Mouse (Mus musculus) heart, adult 11 months (tissue): ENCODE measurements around the gene Col6a3.

Experiments
- DNase-seq: peaks from one replicate; pipeline ENCODE4 v3.0.0; 2022

Gene Col6a3

DNA sequence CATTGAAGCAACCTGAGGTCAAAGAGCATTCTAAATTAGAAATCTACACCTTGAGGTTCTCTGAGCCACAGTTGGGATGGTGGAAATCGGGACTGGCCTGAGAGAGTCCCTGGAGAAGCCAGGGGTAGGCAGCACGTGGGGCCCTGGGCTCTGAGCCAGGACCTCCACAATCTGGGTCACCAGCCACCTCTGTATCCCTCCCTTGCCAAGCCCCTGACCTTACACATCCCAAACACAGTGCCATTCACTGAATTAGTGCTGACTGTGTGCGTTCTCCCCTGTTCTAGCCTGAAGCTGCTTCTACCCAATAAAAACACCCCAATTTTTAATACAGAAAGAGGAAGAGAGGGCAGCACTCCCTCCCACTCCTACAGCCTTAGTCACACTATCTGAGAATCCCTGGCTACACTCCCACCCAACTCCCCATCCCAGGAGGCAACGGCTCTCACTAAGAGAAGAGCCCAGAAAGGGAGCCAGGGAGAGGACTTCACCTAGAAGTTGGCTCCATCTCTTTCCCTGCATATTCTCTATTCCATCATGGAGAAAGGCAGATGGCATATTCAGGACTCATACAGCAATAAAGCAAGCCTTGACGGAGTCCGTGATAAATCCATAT is 46.4 kb downstream of the Col6a3 start:
- peak; percentile 97 for DNase-seq

DNA sequence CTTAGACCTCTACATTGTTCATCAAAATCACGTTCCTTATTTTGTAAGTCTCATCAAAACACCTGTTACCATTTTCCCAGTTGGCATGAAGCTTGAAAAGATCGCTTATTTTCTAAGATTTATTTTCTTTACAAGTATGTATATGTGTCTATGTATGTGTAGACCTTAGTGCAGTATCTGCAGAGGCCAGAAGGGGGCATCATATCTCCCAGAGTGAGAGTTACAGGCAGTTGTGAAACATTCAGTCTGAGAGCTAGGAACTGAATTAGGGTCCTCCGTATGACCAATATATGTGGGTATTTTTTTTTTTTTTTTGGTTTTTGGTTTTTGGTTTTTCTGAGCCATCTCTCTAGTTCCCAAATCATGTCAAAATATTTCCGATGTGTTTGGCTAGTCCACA is 50.4 kb downstream of the Col6a3 start:
- DNase-seq: peak; percentile 41

DNA sequence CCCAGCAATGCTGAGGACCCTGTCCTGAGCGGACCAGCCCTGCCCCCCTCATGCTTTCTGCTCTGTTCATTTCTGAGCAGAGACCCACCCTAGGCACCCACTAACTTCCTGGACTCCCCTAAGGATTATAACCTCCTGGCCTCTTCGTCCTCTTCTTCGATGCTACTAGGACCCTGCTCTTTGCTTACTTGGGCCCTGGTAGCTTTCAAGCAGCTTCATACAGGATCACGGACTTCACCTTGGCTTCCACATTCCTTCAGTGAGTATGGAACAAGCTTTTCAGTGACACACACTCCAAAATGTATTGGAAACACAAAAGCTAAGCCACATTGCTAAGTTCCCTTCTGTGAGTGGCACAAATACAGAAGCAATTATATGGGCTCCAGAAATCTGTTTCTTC is 52.8 kb downstream of the Col6a3 start:
- DNase-seq: peak; percentile 64

DNA sequence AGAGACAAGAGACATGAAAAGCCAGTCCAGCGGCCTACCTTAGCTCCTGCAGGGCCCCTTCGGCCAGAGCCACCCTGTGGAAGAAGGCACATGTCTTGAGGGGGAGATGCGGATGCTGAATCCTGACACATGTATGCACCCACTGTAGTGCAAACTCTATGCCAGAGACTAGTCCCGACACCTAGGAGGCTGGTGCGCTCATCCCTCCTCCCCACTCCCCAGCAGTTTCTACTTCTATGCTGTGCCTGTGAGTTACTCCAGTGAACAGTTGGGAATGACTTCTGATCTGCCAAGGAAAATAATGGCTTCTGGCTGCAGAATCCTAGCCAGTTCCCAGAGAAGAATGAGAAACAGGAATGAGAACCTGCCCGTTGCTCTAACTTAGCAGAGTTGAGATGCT is 54.3 kb downstream of the Col6a3 start:
- peak; percentile 90 for DNase-seq

DNA sequence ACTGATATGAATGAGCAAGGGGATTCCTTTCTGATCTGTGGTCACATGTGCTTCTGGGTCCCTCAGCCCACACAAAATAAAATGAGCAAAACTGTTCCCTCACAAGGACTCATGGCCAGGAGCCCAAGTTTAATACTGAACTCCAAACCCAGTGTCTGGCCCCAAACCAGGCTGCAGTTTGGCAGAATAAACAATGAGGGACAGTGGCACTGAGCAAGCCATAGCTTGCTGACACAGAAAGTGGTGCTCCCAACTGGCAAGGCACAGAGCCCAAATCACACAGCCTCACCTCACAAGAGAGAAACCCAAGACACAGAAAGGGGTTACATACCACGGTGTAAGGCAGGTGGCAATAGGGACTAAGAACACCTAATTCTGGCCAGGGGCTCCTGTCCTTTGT is 63.3 kb downstream of the Col6a3 start:
- peak; percentile 53 for DNase-seq

- peak; percentile 82 for DNase-seq
These were observed 64.7 kb downstream of the Col6a3 start for GRCm38 (mm10) chr1:90779072-90779471.

DNA sequence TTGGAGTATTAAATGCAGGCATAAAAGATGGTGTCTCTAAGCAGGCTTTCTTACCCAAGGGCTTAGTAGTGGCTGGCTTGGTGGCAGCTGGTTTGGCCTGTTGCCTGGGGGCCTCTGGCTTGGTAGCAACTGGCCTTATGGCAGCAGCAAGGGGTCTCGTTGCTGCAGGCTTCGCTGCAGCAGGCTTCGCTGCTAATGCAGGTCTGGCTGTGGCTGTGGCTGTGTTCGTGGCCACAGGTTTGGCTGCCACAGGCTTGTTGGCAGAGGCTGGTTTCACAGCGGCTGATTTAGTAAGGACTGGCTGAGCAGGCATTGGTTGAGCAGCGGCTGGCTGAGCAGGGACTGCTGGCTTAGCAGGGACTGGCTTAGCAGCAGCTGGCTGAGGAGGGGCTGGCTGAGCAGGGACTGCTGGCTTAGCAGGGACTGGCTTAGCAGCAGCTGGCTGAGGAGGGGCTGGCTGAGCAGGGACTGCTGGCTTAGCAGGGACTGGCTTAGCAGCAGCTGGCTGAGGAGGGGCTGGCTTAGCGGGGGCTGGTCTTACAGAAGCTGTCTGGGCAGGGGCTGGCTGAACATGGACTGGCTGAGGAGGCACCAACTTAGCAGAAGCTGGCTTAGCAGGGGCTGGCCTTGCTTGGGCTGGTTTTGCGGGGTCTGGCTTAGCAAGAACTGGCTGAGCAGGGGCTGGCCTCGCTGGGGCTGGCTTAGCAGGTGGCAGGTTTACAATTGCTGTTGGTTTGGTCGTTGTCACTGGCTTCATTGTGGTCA is 68.1 kb downstream of the Col6a3 start:
- DNase-seq: peak; percentile 97

DNA sequence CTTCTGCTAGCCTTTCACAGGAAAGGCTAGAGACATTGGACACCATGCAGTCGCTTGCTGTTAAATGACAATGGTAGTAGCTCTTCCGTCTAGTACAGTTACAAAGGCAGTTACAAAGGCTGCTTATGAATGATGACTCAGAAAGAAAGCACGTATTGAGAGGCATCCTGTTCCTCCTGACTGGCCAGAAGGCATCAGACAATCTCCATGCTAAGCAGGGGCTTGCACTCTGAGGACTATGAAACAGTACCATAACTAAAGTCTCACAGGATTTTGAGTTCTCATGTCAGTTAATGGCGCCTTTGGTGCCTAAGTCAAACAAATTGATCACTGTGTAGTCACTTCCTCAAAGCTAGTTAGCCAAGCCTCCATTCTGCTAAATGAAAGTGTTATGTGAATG is 72.6 kb downstream of the Col6a3 start:
- DNase-seq: peak; percentile 31

GRCm38 (mm10) chr1:90770027-90770426 is 73.7 kb downstream of the Col6a3 start:
- peak; percentile 36 for DNase-seq

DNA sequence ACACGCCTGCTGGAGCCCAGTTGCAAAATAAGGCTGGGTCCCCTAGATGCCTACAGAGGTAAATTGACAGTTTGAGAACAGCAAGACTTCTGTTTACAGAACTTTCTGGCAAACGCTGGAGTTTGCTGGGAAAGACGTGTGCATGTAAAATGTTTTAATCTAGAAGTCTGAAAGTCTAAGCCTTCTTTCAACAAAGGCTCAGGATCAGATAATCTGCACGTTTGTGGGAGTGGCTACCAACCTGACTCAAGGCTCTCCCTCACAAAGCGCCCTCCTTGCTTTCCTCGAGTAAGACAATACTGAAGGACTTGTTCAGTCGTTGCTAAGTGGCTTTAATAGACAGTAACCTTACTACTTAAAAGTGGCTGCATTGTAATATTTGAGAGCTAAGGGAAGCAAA is 74.5 kb downstream of the Col6a3 start:
- peak; percentile 64 for DNase-seq

- DNase-seq: peak; percentile 95
These were observed 85.6 kb downstream of the Col6a3 start for GRCm38 (mm10) chr1:90758091-90758673.

DNA sequence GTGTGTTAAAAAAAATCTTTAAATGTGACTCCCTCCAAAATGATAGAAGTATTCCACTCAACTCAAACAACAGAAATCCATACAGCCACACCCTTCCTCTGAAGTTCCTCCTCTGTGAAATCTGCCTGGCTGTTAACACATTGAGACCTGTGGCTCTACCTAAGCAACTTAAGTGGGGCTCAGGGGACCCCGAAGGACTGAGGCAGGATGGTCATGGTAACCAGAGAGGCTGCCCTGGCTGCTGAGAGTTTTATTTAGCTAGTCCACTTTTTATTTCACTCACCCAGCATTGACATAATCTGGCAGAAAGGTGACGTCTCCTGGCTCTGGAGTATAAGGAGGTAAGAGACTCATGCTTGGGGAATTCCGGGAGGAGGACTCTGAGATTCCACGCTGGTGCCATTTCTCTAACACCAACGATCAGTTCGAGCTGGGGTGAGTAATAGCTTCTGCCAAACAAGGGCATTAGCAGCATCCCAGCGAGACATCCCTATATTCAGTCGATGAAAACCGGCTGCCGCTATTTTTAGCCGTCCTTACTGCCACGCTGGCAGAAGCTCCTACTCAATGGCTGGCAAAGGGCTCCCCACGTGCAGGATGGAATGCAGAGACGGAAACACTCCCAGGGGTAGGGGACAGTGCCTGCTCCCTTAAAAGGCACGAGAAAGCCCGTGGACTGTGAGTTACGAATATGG is 89.8 kb downstream of the Col6a3 start:
- peak; percentile 95 for DNase-seq

GRCm38 (mm10) chr1:90751221-90751620 is 92.5 kb downstream of the Col6a3 start:
- DNase-seq: no peak

DNA sequence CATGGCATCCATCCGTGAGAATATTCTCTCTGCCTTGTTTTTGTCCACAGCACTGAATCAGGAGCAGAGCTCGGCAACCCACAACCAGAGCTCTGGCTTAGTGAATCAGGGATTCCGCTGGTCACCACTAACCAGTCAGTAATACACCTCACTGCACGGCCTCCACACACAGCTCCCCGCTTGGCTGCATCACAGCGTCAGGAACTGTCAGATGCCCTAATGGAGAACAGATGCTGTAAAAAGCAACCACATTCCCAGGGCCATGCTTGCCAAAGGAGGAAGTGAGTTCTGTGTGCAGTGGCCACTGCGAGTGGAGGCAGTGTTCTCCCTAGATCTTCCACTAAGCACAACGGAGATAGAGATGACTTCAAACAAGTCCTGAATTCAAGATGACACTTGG is 93.6 kb downstream of the Col6a3 start:
- DNase-seq: peak; percentile 97

GRCm38 (mm10) chr1:90748544-90748943 is 95.2 kb downstream of the Col6a3 start:
- no peak for DNase-seq

GRCm38 (mm10) chr1:90743941-90744386 is 99.8 kb downstream of the Col6a3 start:
- peak; percentile 97 for DNase-seq

DNA sequence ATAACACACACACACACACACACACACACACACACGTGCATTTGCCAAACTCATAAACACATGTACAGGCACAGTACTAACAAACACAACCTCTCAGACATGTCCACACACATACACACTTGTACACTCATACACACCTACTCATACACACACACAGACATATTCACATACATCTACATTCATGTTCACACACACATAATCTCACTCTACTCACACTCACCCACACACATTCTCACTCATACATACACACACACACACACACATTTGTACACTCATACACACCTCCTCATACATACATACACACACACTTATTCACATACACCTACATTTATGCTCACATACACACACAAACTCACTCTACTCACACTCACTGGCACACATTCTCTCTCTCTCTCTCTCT is 100.3 kb downstream of the Col6a3 start:
- no peak for DNase-seq

- no peak for DNase-seq
These were observed 101.1 kb downstream of the Col6a3 start for GRCm38 (mm10) chr1:90742641-90743040.

- DNase-seq: no peak
These were observed 103.3 kb downstream of the Col6a3 start for GRCm38 (mm10) chr1:90740216-90741170.

DNA sequence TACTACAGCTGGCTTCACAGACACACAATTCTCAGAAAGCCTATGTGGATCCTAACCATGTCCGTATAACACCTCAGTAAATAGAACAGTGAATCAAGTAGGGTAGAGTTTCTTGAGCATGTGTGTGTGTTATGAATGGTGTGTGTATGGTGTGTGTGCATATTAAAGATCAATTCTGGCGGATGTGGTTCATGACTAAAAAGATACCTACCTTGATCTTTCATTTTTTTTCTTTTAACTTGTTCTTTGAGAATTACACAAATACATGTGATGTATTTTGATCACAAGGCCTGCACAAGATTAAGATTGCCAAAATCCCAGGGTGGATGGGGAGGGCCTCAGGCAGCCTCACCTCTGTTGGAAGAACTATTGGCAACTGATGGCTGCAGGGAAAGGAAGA is 104.9 kb downstream of the Col6a3 start:
- no peak for DNase-seq

DNA sequence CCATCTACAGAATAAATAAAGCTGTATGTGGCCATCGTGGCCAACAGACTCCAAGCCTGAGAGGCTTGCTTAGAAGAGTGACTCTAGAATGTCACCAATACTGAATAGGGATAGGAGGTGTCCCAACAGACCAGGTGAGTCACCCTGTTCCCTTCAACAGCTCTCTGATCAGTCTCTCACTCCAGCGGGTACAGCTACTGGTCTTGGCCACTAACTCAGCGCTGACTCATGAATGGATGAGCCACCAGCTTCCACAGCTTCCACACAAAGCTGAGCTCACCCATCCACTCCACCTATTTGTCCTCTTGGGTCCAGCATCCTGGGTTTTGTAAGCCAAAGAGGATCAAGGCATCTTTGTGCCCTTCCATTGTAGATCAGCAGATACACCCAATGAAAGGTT is 114.3 kb downstream of the Col6a3 start:
- no peak for DNase-seq

DNA sequence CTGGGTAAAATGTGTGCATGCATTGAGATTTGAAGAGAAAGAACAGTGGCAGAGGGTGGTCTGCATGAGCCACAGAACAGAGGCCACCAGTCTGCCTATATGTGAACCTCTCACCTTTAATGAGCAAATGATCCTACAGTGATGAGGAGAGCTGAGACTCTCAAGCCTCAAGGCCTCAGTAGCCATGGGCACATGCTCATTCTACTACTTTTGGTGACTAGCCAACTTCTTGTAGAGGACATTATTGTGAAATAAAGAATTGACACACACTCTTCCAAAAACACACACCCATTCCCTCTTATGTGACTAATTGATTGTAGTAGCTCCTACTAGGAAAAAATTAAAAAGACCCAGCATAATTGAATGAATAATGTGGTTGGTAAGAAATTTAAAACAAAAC is 120.0 kb downstream of the Col6a3 start:
- no peak for DNase-seq
